In the genomic region with DNA sequence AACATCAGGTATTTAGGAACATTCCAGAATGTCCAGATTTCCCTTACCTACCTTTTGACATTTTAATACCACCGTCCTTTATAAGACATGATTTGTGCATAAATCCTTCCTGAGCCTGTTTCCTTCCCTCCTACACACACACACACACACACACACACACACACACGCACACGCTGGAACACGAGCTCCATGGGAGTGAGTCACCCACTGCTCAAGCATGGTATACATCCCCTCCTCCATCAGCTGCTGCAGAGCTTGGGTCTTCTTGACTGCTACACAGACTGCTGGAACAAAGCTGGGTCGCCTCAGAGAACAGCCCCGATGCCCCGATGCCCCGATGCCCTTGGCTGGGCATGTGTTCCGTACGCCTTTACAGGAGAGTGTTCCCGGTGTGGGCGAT, we compare ENCODE assay signal across 26 mouse cellular contexts. TPM values are rescaled to one million over a fixed set of nuclear protein-coding genes. Genes with fewer than 3 reads are reported as not detected.
DNase-seq lines count a peak whose midpoint lies in the region; ATAC-seq and TF ChIP-seq lines count a peak whose summit lies in the region.
"Had no signal": no experiment of that assay in that cellular context is flagged by ENCODE, and none has a peak within 500 bp of the region (broad histone marks: within the 10 kb centered on the region; RNA-seq: fewer than 3 reads in every experiment).

No protein-coding gene starts in this region.

- no peaks in the 10 kb centered on the region for H3K4me1 ChIP-seq in forebrain, postnatal 0 days (ENCODE audit: insufficient read depth)
- H3K4me1 ChIP-seq in forebrain, embryonic 13.5 days, result no peaks in the 10 kb centered on the region
- 0 out of 2 replicates have a peak, but pooled peaks cover 4% of the 10 kb centered on the region for H3K4me1 ChIP-seq in forebrain, embryonic 10.5 days
- H3K4me1 ChIP-seq: hindbrain, embryonic 12.5 days; kidney, embryonic 15.5 days; midbrain, embryonic 15.5 days had no signal

- H3K36me3 ChIP-seq in forebrain, postnatal 0 days (ENCODE audit: insufficient read depth), result peaks cover 3% of the 10 kb centered on the region; the same call in 1 of the 2 replicates
- peaks cover 19% of the 10 kb centered on the region for H3K36me3 ChIP-seq in forebrain, embryonic 13.5 days (ENCODE audit: poor library complexity, severe bottlenecking)
- peaks cover 28% of the 10 kb centered on the region for H3K36me3 ChIP-seq in forebrain, embryonic 10.5 days (replicated peaks)
- H3K36me3 ChIP-seq: hindbrain, embryonic 12.5 days; midbrain, embryonic 15.5 days; neural tube, embryonic 12.5 days had no signal

- DNase-seq in forebrain, postnatal 0 days, result no peak
- peak; percentile 59 to 81 for DNase-seq in left cerebral cortex, postnatal 14 days (ENCODE audit: low spot score in 2 of 2)
- DNase-seq in left cerebral cortex, adult 11 months (ENCODE audit: low spot score), result no peak
- DNase-seq in MN1 (ENCODE audit: low spot score), result peak; percentile 43
- peak; percentile 59 to 84 for DNase-seq in left cerebral cortex, postnatal 25 days (ENCODE audit: low spot score in 2 of 2)
- no peak for DNase-seq in adrenal gland, adult 2 months
- DNase-seq in forebrain, embryonic 10.5 days (ENCODE audit: extremely low spot score, low spot score), result no peak
- DNase-seq: adrenal gland, postnatal 36 days; cerebellum, adult 11-12 months; cerebellum, postnatal 36 days; gastrocnemius, postnatal 36 days; kidney, postnatal 36 days; liver; lung, postnatal 4 days; retina, postnatal 1 day; spleen, adult 18-20 months; thymus, postnatal 25 days had no signal

- no peak overlapping the region for H3K4me2 ChIP-seq in forebrain, postnatal 0 days (ENCODE audit: low read depth)
- no peak overlapping the region for H3K4me2 ChIP-seq in forebrain, embryonic 13.5 days
- H3K4me2 ChIP-seq: hindbrain, embryonic 12.5 days; kidney, embryonic 15.5 days; liver, embryonic 15.5 days; midbrain, embryonic 15.5 days; neural tube, embryonic 12.5 days had no signal

- H3K27me3 ChIP-seq in forebrain, postnatal 0 days (ENCODE audit: insufficient read depth, low read length), result no peaks in the 10 kb centered on the region
- no peaks in the 10 kb centered on the region for H3K27me3 ChIP-seq in forebrain, embryonic 13.5 days
- no peaks in the 10 kb centered on the region for H3K27me3 ChIP-seq in forebrain, embryonic 10.5 days (ENCODE audit: poor library complexity, severe bottlenecking)
- H3K27me3 ChIP-seq: hindbrain, embryonic 12.5 days; kidney, embryonic 15.5 days; liver, embryonic 15.5 days; midbrain, embryonic 15.5 days; neural tube, embryonic 12.5 days had no signal

- TF ChIP-seq CTCF in forebrain, postnatal 0 days (IDR thresholded peaks at IDR 0.05; ENCODE audit: low read depth), result no peak

- ATAC-seq in forebrain, postnatal 0 days, result 0 out of 2 replicates have a peak, but pooled peaks have one; percentile 40
- no peak for ATAC-seq in forebrain, embryonic 13.5 days
- ATAC-seq: forebrain, embryonic 16.5 days; midbrain, embryonic 15.5 days had no signal

- H3K9me3 ChIP-seq in forebrain, postnatal 0 days (ENCODE audit: low read length), result no peaks in the 10 kb centered on the region
- no peaks in the 10 kb centered on the region for H3K9me3 ChIP-seq in forebrain, embryonic 13.5 days (replicated peaks)
- H3K9me3 ChIP-seq in forebrain, embryonic 10.5 days, result no peaks in the 10 kb centered on the region
- H3K9me3 ChIP-seq: G1E; hindbrain, embryonic 12.5 days; kidney, embryonic 15.5 days; limb, embryonic 10.5 days; liver, embryonic 15.5 days; midbrain, embryonic 15.5 days; neural tube, embryonic 12.5 days had no signal

- 93% methylated on average over 12 of the region's 12 CpGs for WGBS in forebrain, postnatal 0 days
- WGBS in forebrain, embryonic 13.5 days, result 95% methylated on average over 12 of the region's 12 CpGs
- WGBS in forebrain, embryonic 10.5 days, result 94% methylated on average over 12 of the region's 12 CpGs

- H3K4me3 ChIP-seq in forebrain, postnatal 0 days (ENCODE audit: low read depth, low read length), result no peak overlapping the region
- H3K4me3 ChIP-seq in forebrain, embryonic 13.5 days, result no peak overlapping the region
- no peak overlapping the region for H3K4me3 ChIP-seq in forebrain, embryonic 10.5 days
- H3K4me3 ChIP-seq: hindbrain, embryonic 12.5 days; kidney, embryonic 15.5 days; limb, embryonic 10.5 days; liver, embryonic 15.5 days; midbrain, embryonic 15.5 days; neural tube, embryonic 12.5 days had no signal

- H3K9ac ChIP-seq in forebrain, postnatal 0 days, result no peak overlapping the region
- no peak overlapping the region for H3K9ac ChIP-seq in forebrain, embryonic 13.5 days
- H3K9ac ChIP-seq: hindbrain, embryonic 12.5 days; kidney, embryonic 15.5 days; liver, embryonic 15.5 days; midbrain, embryonic 15.5 days; neural tube, embryonic 12.5 days had no signal

- intact Hi-C loops in left cerebral cortex, postnatal 14 days (cut with DNase I), result no loop called here
- intact Hi-C loops in left cerebral cortex, postnatal 25 days (cut with DNase I), result no loop called here

- H3K27ac ChIP-seq in forebrain, postnatal 0 days (ENCODE audit: low read depth, low read length), result no peak overlapping the region
- H3K27ac ChIP-seq in forebrain, embryonic 13.5 days, result no peak overlapping the region
- no peak overlapping the region for H3K27ac ChIP-seq in forebrain, embryonic 10.5 days
- H3K27ac ChIP-seq: hindbrain, embryonic 12.5 days; kidney, embryonic 15.5 days; limb, embryonic 10.5 days; liver, embryonic 15.5 days; midbrain, embryonic 15.5 days; neural tube, embryonic 12.5 days had no signal

RNA-seq across cellular contexts. Expression of a gene that starts 13.5 kb away (rescaled TPM):
- total RNA-seq in forebrain, postnatal 0 days (2014; rRNA removed), result 19.5 and 21.8 TPM in 2 replicates
- 10.0 and 10.6 TPM in 2 replicates for polyA plus RNA-seq in forebrain, postnatal 0 days (2015; fragmentation: Nextera tagmentation; extraction: Ambion mirVana)
- polyA plus RNA-seq in forebrain, embryonic 13.5 days (2015; fragmentation: Nextera tagmentation; extraction: Ambion mirVana), result 6.4 and 7.4 TPM in 2 replicates
- total RNA-seq in left cerebral cortex, postnatal 14 days (2021), result 10 to 100 TPM; 69.8 to 73.6 TPM
- total RNA-seq in left cerebral cortex, postnatal 25 days (2021), result 10 to 100 TPM; 67.4 to 72.8 TPM
- total RNA-seq in adrenal gland, adult 2 months (2021), result 1 to 10 TPM; 1.2 to 2.1 TPM
- 0.70 and 1.3 TPM in 2 replicates for polyA plus RNA-seq in adrenal gland, adult 2 months (2012; rRNA removed)
- 7.3 and 8.2 TPM in 2 replicates for polyA plus RNA-seq in forebrain, embryonic 10.5 days (2016; fragmentation: Nextera tagmentation; extraction: Ambion mirVana)

RNA-seq across cellular contexts. Expression of a gene that starts 40.7 kb away (rescaled TPM):
- total RNA-seq in forebrain, postnatal 0 days (2014; rRNA removed), result 70.9 and 72.8 TPM in 2 replicates
- polyA plus RNA-seq in forebrain, postnatal 0 days (2015; fragmentation: Nextera tagmentation; extraction: Ambion mirVana), result 113 and 127 TPM in 2 replicates
- polyA plus RNA-seq in forebrain, embryonic 13.5 days (2015; fragmentation: Nextera tagmentation; extraction: Ambion mirVana), result 70.9 and 72.2 TPM in 2 replicates
- total RNA-seq in left cerebral cortex, postnatal 14 days (2021), result 10 to 100 TPM; 46.5 to 51.8 TPM
- 10 to 100 TPM; 45.0 to 47.0 TPM for total RNA-seq in left cerebral cortex, postnatal 25 days (2021)
- 10 to 100 TPM; 19.2 to 26.7 TPM for total RNA-seq in adrenal gland, adult 2 months (2021)
- polyA plus RNA-seq in adrenal gland, adult 2 months (2012; rRNA removed), result 13.0 and 19.4 TPM in 2 replicates
- polyA plus RNA-seq in forebrain, embryonic 10.5 days (2016; fragmentation: Nextera tagmentation; extraction: Ambion mirVana), result 74.9 and 77.6 TPM in 2 replicates

RNA-seq across cellular contexts. Expression of a gene that starts 48.0 kb away (rescaled TPM):
- 10.5 and 20.1 TPM in 2 replicates for total RNA-seq in forebrain, postnatal 0 days (2014; rRNA removed)
- 17.1 and 20.4 TPM in 2 replicates for polyA plus RNA-seq in forebrain, postnatal 0 days (2015; fragmentation: Nextera tagmentation; extraction: Ambion mirVana)
- 1.7 and 3.1 TPM in 2 replicates for polyA plus RNA-seq in forebrain, embryonic 13.5 days (2015; fragmentation: Nextera tagmentation; extraction: Ambion mirVana)
- total RNA-seq in left cerebral cortex, postnatal 14 days (2021), result 10 to 100 TPM in 1 of 2 experiments, 1 to 10 TPM in 1; 9.3 to 11.5 TPM
- total RNA-seq in left cerebral cortex, postnatal 25 days (2021), result 10 to 100 TPM; 12.1 to 13.9 TPM
- under 1 TPM; 0.20 to 0.38 TPM for total RNA-seq in adrenal gland, adult 2 months (2021)
- 1.2 and 4.7 TPM in 2 replicates for polyA plus RNA-seq in adrenal gland, adult 2 months (2012; rRNA removed)
- 0.14 and 0.22 TPM in 2 replicates for polyA plus RNA-seq in forebrain, embryonic 10.5 days (2016; fragmentation: Nextera tagmentation; extraction: Ambion mirVana)
- total RNA-seq: G1E had no signal

Comparison
In these comparisons a context has a peak if more than half of its experiments do, and no peak if none do; other contexts are left out.
1. DNase-seq: peak in left cerebral cortex, postnatal 14 days (2 of 2), MN1 (single experiment) and left cerebral cortex, postnatal 25 days (2 of 2); none in forebrain, postnatal 0 days (single experiment), left cerebral cortex, adult 11 months (single experiment), adrenal gland, adult 2 months (single experiment) and forebrain, embryonic 10.5 days (single experiment).